Mouse (Mus musculus) midbrain, embryonic 11.5 days (tissue): ENCODE results near the gene Zfyve28. TPM values are rescaled to one million over a fixed set of nuclear protein-coding genes. Genes with fewer than 3 reads are reported as not detected.

Source experiments
- ATAC-seq: fragments of 200-750 bp; cut with Nextera tagmentation; 2 replicates; pipeline ENCODE4 v1.8.0; 2017; ENCODE audit warnings: moderate TSS enrichment, moderate library complexity; ENCODE audit not compliant: low FRiP score
- DNase-seq: peaks from one replicate; pipeline ENCODE4 v3.0.0; 2015; ENCODE audit warnings: low spot score; ENCODE audit errors: missing footprints
- H3K27ac ChIP-seq: fragments of 300-500 bp; sonication (generic); 2 replicates; pipeline ENCODE4 v1.5.1; 2014; ENCODE audit warnings: low read depth, low read length
- H3K27me3 ChIP-seq: fragments of 300-500 bp; sonication (generic); 2 replicates; pipeline ENCODE4 v1.6.1; 2014; ENCODE audit warnings: mild to moderate bottlenecking, low read length, moderate library complexity, mixed read lengths; ENCODE audit not compliant: control insufficient read depth, insufficient read depth
- H3K36me3 ChIP-seq: fragments of 300-500 bp; sonication (generic); 2 replicates; pipeline ENCODE4 v1.6.1; 2014; ENCODE audit warnings: mild to moderate bottlenecking, low read length, moderate library complexity, mixed read lengths; ENCODE audit not compliant: control insufficient read depth, insufficient read depth
- H3K4me1 ChIP-seq: fragments of 300-500 bp; sonication (generic); 2 replicates; pipeline ENCODE4 v1.6.1; 2014; ENCODE audit warnings: low read length; ENCODE audit not compliant: control insufficient read depth, insufficient read depth
- H3K4me2 ChIP-seq: fragments of 300-500 bp; sonication (generic); 2 replicates; pipeline ENCODE4 v1.6.1; 2014; ENCODE audit warnings: mild to moderate bottlenecking, moderate library complexity
- H3K4me3 ChIP-seq: fragments of 300-500 bp; sonication (generic); 2 replicates; pipeline ENCODE4 v1.5.1; 2014; ENCODE audit warnings: low read depth, low read length
- H3K9ac ChIP-seq: fragments of 300-500 bp; sonication (generic); 2 replicates; pipeline ENCODE4 v1.6.1; 2014; ENCODE audit warnings: low read length
- H3K9me3 ChIP-seq: fragments of 300-500 bp; sonication (generic); 2 replicates; pipeline ENCODE4 v1.6.1; 2016; ENCODE audit warnings: low read length; ENCODE audit not compliant: control insufficient read depth
- WGBS: fragments of 180-500 bp; shearing (Covaris S2); extraction: QIAGEN DNeasy Blood & Tissue Kit; methylation state at CpG from one replicate; pipeline ENCODE4 v1.1.7; 2014; 5-methylcytosine and 5-hydroxymethylcytosine counted together
- polyA plus RNA-seq: library from polyadenylated mRNA; unstranded; fragments of >200 nt; fragmentation: Nextera tagmentation; extraction: Ambion mirVana; gene quantifications from 2 replicates; pipeline ENCODE4 v1.2.1, GENCODE M21; 2014

The Zfyve28 gene
- polyA plus RNA-seq, 1 experiment from 2014 or later, result 1.0 TPM

DNA sequence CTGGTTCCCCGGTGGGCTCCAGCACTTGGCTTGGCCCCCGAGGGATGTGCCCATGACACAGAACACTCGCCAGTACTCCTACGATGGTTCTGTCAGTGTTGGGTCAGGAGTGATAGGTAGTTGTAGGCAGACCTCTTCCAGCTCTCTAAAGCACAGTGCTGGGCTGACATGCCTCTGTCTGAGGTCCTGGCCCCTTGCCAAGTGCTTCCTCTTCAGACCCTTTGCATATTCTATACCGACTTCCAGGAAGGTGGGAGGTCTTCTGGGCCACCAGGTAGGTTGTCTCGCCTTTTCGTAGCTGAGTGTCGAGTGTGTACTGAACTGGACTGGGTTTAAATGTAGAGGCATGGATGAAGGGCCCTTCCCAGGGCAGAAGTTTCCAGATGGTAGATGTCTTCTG is 74.6 kb downstream of the Zfyve28 start:
- Histone ChIP-seq H3K9me3 (no peaks in the 10 kb centered on the region), H3K9ac (no peak overlapping the region), H3K4me1 (no peaks in the 10 kb centered on the region), H3K36me3 (no peaks in the 10 kb centered on the region), H3K27me3 (no peaks in the 10 kb centered on the region), H3K4me3 (no peak overlapping the region), H3K4me2 (no peak overlapping the region), H3K27ac (no peak overlapping the region)
- ATAC-seq, result no peak
- no peak for DNase-seq
- WGBS, result 79% methylated on average over 8 of the region's 8 CpGs

- H3K4me3 ChIP-seq, result no peak overlapping the region
- H3K4me1 ChIP-seq, result no peaks in the 10 kb centered on the region
- peak; percentile 92 for DNase-seq
- H3K36me3 ChIP-seq, result no peaks in the 10 kb centered on the region
- H3K27ac ChIP-seq, result no peak overlapping the region
- no peaks in the 10 kb centered on the region for H3K9me3 ChIP-seq
- 0% methylated on average over 1 of the region's 1 CpGs for WGBS
- no peaks in the 10 kb centered on the region for H3K27me3 ChIP-seq
- no peak overlapping the region for H3K4me2 ChIP-seq
- H3K9ac ChIP-seq, result no peak overlapping the region
- peak; percentile 76 for ATAC-seq
Observed at GRCm38 (mm10) chr5:34210279-34210678, 78.0 kb downstream of the Zfyve28 start.

GRCm38 (mm10) chr5:34207503-34207902 is 80.7 kb downstream of the Zfyve28 start:
- no peak overlapping the region for H3K4me3 ChIP-seq
- no peaks in the 10 kb centered on the region for H3K9me3 ChIP-seq
- ATAC-seq (no peak), DNase-seq (no peak)
- 68% methylated on average over 3 of the region's 3 CpGs for WGBS
- no peak overlapping the region for H3K9ac ChIP-seq
- H3K27ac ChIP-seq, result no peak overlapping the region
- H3K27me3 ChIP-seq, result no peaks in the 10 kb centered on the region
- no peak overlapping the region for H3K4me2 ChIP-seq
- H3K4me1 ChIP-seq, result no peaks in the 10 kb centered on the region
- H3K36me3 ChIP-seq, result no peaks in the 10 kb centered on the region

DNA sequence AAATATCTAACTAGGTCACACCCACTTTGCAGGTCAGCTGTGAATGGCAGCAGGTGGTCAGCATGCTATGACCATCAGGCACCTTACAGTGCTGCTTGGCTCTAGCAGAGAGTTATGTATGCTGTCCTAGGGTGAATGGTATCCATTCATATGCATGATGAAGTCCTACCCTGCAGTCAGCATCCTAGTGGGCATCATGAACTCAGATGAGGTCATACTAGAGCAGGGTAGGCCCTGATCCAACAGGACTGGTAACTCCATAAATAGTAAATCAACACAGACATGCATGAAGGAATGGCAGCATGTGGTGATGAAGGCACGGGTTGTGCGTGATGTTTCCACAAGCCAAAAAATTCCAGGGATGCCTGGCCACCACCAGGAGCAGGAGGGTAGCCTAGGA is 82.5 kb downstream of the Zfyve28 start:
- Histone ChIP-seq H3K4me1 (no peaks in the 10 kb centered on the region), H3K36me3 (no peaks in the 10 kb centered on the region), H3K27ac (no peak overlapping the region), H3K9me3 (no peaks in the 10 kb centered on the region), H3K27me3 (no peaks in the 10 kb centered on the region), H3K4me3 (no peak overlapping the region), H3K9ac (no peak overlapping the region), H3K4me2 (no peak overlapping the region)
- WGBS, result 76% methylated on average over 2 of the region's 2 CpGs
- no peak for ATAC-seq
- DNase-seq, result no peak

DNA sequence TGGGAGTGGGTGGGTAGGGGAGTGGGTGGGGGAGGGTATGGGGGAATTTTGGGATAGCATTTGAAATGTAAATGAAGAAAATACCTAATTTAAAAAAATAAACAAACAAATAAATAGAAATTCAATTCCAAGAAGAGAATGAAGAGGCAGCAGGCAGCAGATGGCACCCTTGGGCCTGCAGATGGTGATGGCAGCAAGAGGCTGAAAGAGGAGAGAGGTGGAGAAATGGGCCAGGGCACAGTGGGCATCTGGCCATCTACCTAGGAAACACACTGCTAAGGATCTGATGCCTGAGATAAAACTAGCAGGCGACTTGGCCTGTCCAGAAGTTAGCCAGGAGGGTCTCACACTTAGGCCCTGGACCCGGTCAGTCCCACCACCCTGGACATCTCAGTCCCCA is 83.3 kb downstream of the Zfyve28 start:
- Histone ChIP-seq H3K4me3 (no peak overlapping the region), H3K4me2 (no peak overlapping the region), H3K36me3 (no peaks in the 10 kb centered on the region), H3K9me3 (no peaks in the 10 kb centered on the region), H3K27me3 (no peaks in the 10 kb centered on the region), H3K9ac (no peak overlapping the region), H3K4me1 (no peaks in the 10 kb centered on the region), H3K27ac (no peak overlapping the region)
- DNase-seq (no peak), ATAC-seq (no peak)
- WGBS, result 90% methylated on average over 2 of the region's 2 CpGs

DNA sequence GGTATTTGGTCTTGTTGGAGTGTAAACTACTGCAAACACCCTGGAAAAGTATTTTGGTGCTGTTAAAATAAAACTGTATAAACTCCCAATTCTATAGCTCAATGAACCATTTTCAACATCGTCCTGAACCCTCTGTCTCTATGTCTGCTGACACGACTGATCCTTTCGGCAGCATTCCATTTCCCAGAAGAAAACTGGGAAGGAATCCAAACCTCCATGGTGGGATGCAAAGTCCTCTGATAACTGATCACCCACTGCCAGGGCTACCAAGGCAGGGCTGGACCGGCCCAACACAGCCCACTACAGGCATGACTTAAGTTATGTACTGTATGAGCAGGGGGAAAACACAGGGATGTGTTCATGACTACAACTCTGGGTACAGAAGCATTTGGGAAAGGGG is 86.2 kb downstream of the Zfyve28 start:
- WGBS, result 89% methylated on average over 4 of the region's 4 CpGs
- Histone ChIP-seq H3K4me3 (no peak overlapping the region), H3K36me3 (no peaks in the 10 kb centered on the region), H3K4me1 (no peaks in the 10 kb centered on the region), H3K27ac (no peak overlapping the region), H3K4me2 (no peak overlapping the region), H3K9me3 (no peaks in the 10 kb centered on the region), H3K27me3 (no peaks in the 10 kb centered on the region), H3K9ac (no peak overlapping the region)
- DNase-seq (no peak), ATAC-seq (no peak)

DNA sequence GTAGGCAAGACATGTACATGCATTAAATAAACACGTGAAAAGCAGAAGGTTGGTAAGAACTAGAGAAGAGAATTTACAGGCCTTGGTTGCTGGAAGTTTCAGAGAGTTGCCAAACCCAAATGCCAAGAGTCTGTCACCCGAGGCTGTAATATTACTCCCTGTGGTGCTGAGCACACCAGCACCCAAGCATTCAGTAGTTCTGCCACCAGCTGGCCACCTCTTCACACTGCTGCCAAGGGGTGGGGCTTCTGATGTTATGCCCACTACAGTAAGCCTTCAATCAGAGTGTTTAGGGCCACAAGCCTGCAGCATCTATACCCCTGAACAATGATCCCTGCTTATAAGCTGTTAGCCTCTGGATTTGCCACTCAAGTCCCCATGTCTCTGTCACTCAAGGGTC is 86.9 kb downstream of the Zfyve28 start:
- Histone ChIP-seq H3K27ac (no peak overlapping the region), H3K9ac (no peak overlapping the region), H3K4me2 (no peak overlapping the region), H3K4me1 (no peaks in the 10 kb centered on the region), H3K9me3 (no peaks in the 10 kb centered on the region), H3K36me3 (no peaks in the 10 kb centered on the region), H3K4me3 (no peak overlapping the region), H3K27me3 (no peaks in the 10 kb centered on the region)
- 83% methylated on average over 2 of the region's 2 CpGs for WGBS
- ATAC-seq, result no peak
- no peak for DNase-seq

- no peaks in the 10 kb centered on the region for H3K9me3 ChIP-seq
Observed at GRCm38 (mm10) chr5:34198615-34199014, 89.6 kb downstream of the Zfyve28 start.

GRCm38 (mm10) chr5:34197243-34197642 is 91.0 kb downstream of the Zfyve28 start:
- H3K4me3 ChIP-seq, result no peak overlapping the region
- H3K27me3 ChIP-seq, result no peaks in the 10 kb centered on the region
- H3K4me1 ChIP-seq, result no peaks in the 10 kb centered on the region
- H3K4me2 ChIP-seq, result no peak overlapping the region
- no peaks in the 10 kb centered on the region for H3K9me3 ChIP-seq
- DNase-seq, result no peak
- no peak overlapping the region for H3K27ac ChIP-seq
- H3K36me3 ChIP-seq, result no peaks in the 10 kb centered on the region
- H3K9ac ChIP-seq, result no peak overlapping the region
- no peak for ATAC-seq
- 74% methylated on average over 4 of the region's 4 CpGs for WGBS

More at GRCm38 (mm10) chr5:34198615-34199014, 89.6 kb downstream of the Zfyve28 start:
- DNase-seq (no peak), ATAC-seq (no peak)
- H3K27ac ChIP-seq, result no peak overlapping the region
- no peaks in the 10 kb centered on the region for H3K27me3 ChIP-seq
- no peak overlapping the region for H3K4me2 ChIP-seq
- H3K9ac ChIP-seq, result no peak overlapping the region
- H3K36me3 ChIP-seq, result no peaks in the 10 kb centered on the region
- 83% methylated on average over 6 of the region's 6 CpGs for WGBS
- H3K4me3 ChIP-seq, result no peak overlapping the region
- no peaks in the 10 kb centered on the region for H3K4me1 ChIP-seq

DNA sequence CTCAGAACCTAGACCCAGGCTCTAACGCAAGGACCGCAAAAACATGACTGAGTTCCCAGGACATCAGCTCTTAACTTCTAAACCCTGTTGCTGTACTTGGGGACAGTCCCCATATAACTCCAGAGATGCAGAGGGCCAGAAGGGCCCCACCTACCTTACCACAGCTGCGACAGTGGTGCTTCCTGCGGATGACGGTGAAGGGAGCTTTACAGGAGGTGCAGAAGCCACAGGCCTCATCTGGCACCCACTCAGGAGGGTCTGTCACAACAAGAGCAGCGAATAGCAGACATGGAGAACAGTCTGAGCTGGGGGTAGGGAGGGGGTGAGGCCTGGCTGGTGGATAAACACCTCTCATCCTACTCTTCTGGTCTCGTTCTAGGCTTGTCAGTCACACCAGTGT is 91.8 kb downstream of the Zfyve28 start:
- H3K27me3 ChIP-seq, result no peaks in the 10 kb centered on the region
- no peak overlapping the region for H3K27ac ChIP-seq
- H3K4me3 ChIP-seq, result no peak overlapping the region
- ATAC-seq (no peak), DNase-seq (no peak)
- H3K9me3 ChIP-seq, result no peaks in the 10 kb centered on the region
- WGBS, result 85% methylated on average over 7 of the region's 7 CpGs
- no peak overlapping the region for H3K9ac ChIP-seq
- H3K4me1 ChIP-seq, result no peaks in the 10 kb centered on the region
- no peaks in the 10 kb centered on the region for H3K36me3 ChIP-seq
- no peak overlapping the region for H3K4me2 ChIP-seq
